Mouse (Mus musculus): ENCODE data around the gene Obscn.

DNA sequence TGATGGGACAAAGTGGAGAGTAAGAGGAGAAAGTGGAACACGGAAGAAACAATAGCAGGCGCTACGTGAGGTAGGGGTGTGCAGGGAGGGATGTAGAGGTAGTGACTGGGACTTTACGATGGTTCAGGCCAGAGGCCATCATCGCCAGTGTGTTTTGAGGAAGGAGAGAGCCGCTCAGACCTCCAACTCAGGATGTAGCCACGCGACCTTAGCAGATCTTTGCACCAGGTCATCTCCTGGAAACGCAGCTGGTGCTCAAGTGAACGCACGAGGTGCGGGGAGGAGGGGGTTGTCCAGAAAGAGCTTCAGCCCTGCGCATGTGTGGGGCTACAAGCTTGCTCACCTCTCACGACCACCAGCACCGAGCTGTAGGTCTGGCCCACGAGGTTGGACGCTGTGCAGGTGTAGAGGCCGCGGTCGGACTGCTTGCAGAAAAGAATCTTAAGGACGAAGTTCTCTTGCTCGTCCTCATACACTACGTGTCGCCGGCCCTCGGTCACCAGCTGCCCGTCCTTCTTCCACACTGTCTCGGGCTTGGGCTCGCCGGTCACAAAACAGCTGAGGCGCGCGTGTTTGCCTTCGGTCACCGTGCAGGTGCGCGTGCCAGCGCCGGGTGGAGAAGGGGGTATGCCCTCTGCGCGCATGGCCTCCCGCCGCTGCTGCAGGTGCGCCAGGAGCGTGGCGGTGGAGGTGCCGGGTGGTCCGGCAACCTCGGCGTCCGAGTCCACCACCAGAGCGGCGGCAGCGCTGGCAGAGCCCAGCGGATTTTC lies 966 bp downstream of the Obscn start:
- TF ChIP-seq POLR2A (IDR thresholded peaks at IDR 0.05; ENCODE audit: low read depth, low read length) (no peak), CTCF (IDR thresholded peaks at IDR 0.05; ENCODE audit: extremely low read depth, insufficient read depth, insufficient read length, insufficient replicate concordance) (no peak)

Measured in spleen, adult 2 months (tissue).